Mouse (Mus musculus) ES-E14 (cell line): ENCODE data around the gene Zbed6. TPM values are rescaled to one million over a fixed set of nuclear protein-coding genes. Genes with fewer than 3 reads are reported as not detected.

Source experiments
- DNase-seq: peaks from one replicate; pipeline ENCODE4 v3.0.0-alpha.2; 2013; ENCODE audit warnings: low read depth, low spot score
- H3K27ac ChIP-seq: 2 replicates; pipeline ENCODE4 v1.5.1; 2012; ENCODE audit warnings: low read depth, mild to moderate bottlenecking, low read length, moderate library complexity, mixed read lengths; ENCODE audit not compliant: poor library complexity, insufficient read depth, severe bottlenecking
- H3K36me3 ChIP-seq: 2 replicates; pipeline ENCODE4 v1.6.1; 2012; ENCODE audit warnings: mild to moderate bottlenecking, low read length, moderate library complexity, mixed read lengths; ENCODE audit not compliant: control insufficient read depth, poor library complexity, insufficient read depth, severe bottlenecking
- H3K4me1 ChIP-seq, 2 experiments: fragments of 150-350 bp in 1 of 2; sonication (generic) in 1 of 2; 2 replicates each; pipeline ENCODE4 v1.6.1; 2012; ENCODE audit warnings: low read length in 2 of 2, mild to moderate bottlenecking in 1 of 2, mixed read lengths in 1 of 2; ENCODE audit not compliant: control insufficient read depth in 2 of 2, insufficient read depth in 2 of 2, poor library complexity in 1 of 2
- H3K4me3 ChIP-seq, 2 experiments: fragments of 150-350 bp in 1 of 2; sonication (generic) in 1 of 2; 2 replicates each; pipeline ENCODE4 v1.5.1; 2012; ENCODE audit warnings: low read length in 2 of 2, low read depth in 1 of 2, mild to moderate bottlenecking in 1 of 2, mixed read lengths in 1 of 2; ENCODE audit not compliant: insufficient read depth in 1 of 2, poor library complexity in 1 of 2, severe bottlenecking in 1 of 2
- H3K9ac ChIP-seq: 2 replicates; pipeline ENCODE4 v1.6.1; 2012; ENCODE audit warnings: low read depth, mild to moderate bottlenecking, low read length, mixed read lengths; ENCODE audit not compliant: poor library complexity, insufficient read depth, severe bottlenecking
- H3K9me3 ChIP-seq: fragments of 150-350 bp; sonication (generic); 2 replicates; pipeline ENCODE4 v1.6.1; 2012; ENCODE audit warnings: low read depth, mild to moderate bottlenecking, low read length; ENCODE audit not compliant: control insufficient read depth, insufficient read depth
- CHD2 ChIP-seq: IDR thresholded peaks from 2 replicates; pipeline ENCODE4 v1.6.1; 2014; ENCODE audit warnings: mild to moderate bottlenecking, low read depth, low read length, inconsistent platforms
- HCFC1 ChIP-seq: IDR thresholded peaks from 2 replicates; pipeline ENCODE4 v1.6.1; 2012; ENCODE audit warnings: low read length, inconsistent platforms, borderline replicate concordance; ENCODE audit not compliant: insufficient read depth
- MAFK ChIP-seq: IDR thresholded peaks from 2 replicates; pipeline ENCODE4 v1.6.1; 2014; ENCODE audit warnings: mild to moderate bottlenecking, low read depth, low read length, inconsistent platforms; ENCODE audit not compliant: insufficient read depth
- ZC3H11A ChIP-seq: IDR thresholded peaks from 2 replicates; pipeline ENCODE4 v1.6.1; 2012; ENCODE audit warnings: low read depth, mild to moderate bottlenecking, inconsistent platforms, low read length, borderline replicate concordance
- ZNF384 ChIP-seq: IDR thresholded peaks from 2 replicates; pipeline ENCODE4 v1.6.1; 2012; ENCODE audit warnings: low read depth, low read length, inconsistent platforms
- in situ Hi-C, 2 experiments: fragments of 600-800 bp; cut with MboI; formaldehyde crosslinking; loops; one replicate each; pipeline ENCODE4 v1.15.1; 2025; ENCODE audit warnings: low sequenced_read_pairs in 2 of 2, inconsistent platforms in 1 of 2; ENCODE audit not compliant: unreplicated experiment in 2 of 2
- total RNA-seq: library from RNA; depleted of rRNA; stranded (reverse); fragments of 300-350 nt; gene quantifications from 2 replicates; pipeline ENCODE4 v1.2.3, GENCODE M21; 2012

Zbed6 gene
- total RNA-seq, 1 experiment, result 16.7 TPM

- H3K4me3 ChIP-seq, result no peak within 1 kb of the TSS
- in situ Hi-C loops, result no loop called here
- no peak within 1 kb of the TSS for H3K9ac ChIP-seq
- H3K27ac ChIP-seq, result no peak within 1 kb of the TSS
- no peak for TF ChIP-seq HCFC1
- no peak for TF ChIP-seq ZNF384
- TF ChIP-seq CHD2, result no peak
- no peak for TF ChIP-seq ZC3H11A
- TF ChIP-seq MAFK, result no peak
- peaks cover 7 to 17% of the 10 kb centered on the region in 2 experiments; a peak in 3 of 4 replicates for H3K4me1 ChIP-seq
- no peaks in the 10 kb centered on the region for H3K9me3 ChIP-seq
- DNase-seq, result no peak
- H3K36me3 ChIP-seq, result no peaks in the 10 kb centered on the region
These were observed 29.2 kb upstream of the Zbed6 start, which contains the start of gene Lax1 for GRCm38 (mm10) chr1:133689897-133690296. Lax1 (minus strand) TSS chr1:133690108.

DNA sequence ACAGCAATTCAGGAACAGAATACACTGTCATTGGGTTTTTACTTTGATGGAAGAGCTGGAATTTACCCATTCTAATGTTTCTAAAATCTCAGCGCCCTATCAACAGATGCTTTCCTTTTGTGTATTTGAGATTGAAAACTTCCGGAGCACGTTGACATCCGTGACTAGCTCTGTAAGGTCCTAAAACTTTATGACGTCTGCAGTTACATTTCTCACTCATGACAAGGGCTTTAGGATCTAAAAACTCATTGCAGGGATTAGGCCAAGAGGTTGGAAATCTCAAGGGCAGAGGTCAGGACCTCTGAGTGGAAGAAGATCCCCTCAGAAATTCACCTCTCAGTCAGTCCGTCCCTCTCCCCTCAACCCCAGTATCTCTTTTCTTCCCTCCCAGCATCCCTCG, 27.6 kb upstream of the Zbed6 start:
- DNase-seq, result no peak
- no peak overlapping the region for H3K9ac ChIP-seq
- no peaks in the 10 kb centered on the region for H3K36me3 ChIP-seq
- TF ChIP-seq ZC3H11A, result no peak
- no peak for TF ChIP-seq MAFK
- TF ChIP-seq CHD2, result no peak
- TF ChIP-seq ZNF384, result no peak
- TF ChIP-seq HCFC1, result no peak
- in situ Hi-C loops, result no loop called here
- no peak overlapping the region for H3K4me3 ChIP-seq
- H3K4me1 ChIP-seq, result peaks cover 3 to 12% of the 10 kb centered on the region in 2 experiments; a peak in 3 of 4 replicates
- H3K27ac ChIP-seq, result no peak overlapping the region
- no peaks in the 10 kb centered on the region for H3K9me3 ChIP-seq

GRCm38 (mm10) chr1:133685749-133686519, 25.2 kb upstream of the Zbed6 start:
- TF ChIP-seq HCFC1 (no peak), ZC3H11A (no peak), CHD2 (no peak), ZNF384 (no peak)
- in situ Hi-C loops, result no loop called here
- Histone ChIP-seq H3K9me3 (no peaks in the 10 kb centered on the region), H3K4me3 (no peak overlapping the region), H3K27ac (no peak overlapping the region), H3K4me1 (peaks cover 0 to 7% of the 10 kb centered on the region in 2 experiments; a peak in 1 of 4 replicates), H3K36me3 (no peaks in the 10 kb centered on the region), H3K9ac (no peak overlapping the region)
- DNase-seq, result no peak

- Histone ChIP-seq H3K27ac (peak overlapping the region; percentile 96; the same call in 1 of the 2 replicates), H3K36me3 (peaks cover 3% of the 10 kb centered on the region), H3K4me1 (peaks cover 3 to 14% of the 10 kb centered on the region in 2 experiments; a peak in 3 of 4 replicates), H3K9ac (no peak overlapping the region), H3K9me3 (no peaks in the 10 kb centered on the region), H3K4me3 (0 out of 4 replicates have a peak overlapping the region, but pooled peaks have one; percentile 2 to 12)
- no peak for TF ChIP-seq ZNF384
- no peak for TF ChIP-seq ZC3H11A
- no peak for TF ChIP-seq HCFC1
- no peak for TF ChIP-seq MAFK
- no peak for TF ChIP-seq CHD2
- in situ Hi-C loops, result no loop called here
- DNase-seq, result no peak
These were observed 11.1 kb upstream of the Zbed6 start for GRCm38 (mm10) chr1:133671801-133672200.
